Mouse (Mus musculus): ENCODE measurements at regions not wholly inside any gene's neighbourhood (a gene's known extent, or its start where the extent isn't known, plus 50 kb on each side); places are given as distances from the start of the nearest gene placed in this dataset.
"Not testable (repeated sequence)": the region's sequence is repeated elsewhere in the genome, so short reads cannot be mapped to it uniquely, and the experiment has no call there.

DNA sequence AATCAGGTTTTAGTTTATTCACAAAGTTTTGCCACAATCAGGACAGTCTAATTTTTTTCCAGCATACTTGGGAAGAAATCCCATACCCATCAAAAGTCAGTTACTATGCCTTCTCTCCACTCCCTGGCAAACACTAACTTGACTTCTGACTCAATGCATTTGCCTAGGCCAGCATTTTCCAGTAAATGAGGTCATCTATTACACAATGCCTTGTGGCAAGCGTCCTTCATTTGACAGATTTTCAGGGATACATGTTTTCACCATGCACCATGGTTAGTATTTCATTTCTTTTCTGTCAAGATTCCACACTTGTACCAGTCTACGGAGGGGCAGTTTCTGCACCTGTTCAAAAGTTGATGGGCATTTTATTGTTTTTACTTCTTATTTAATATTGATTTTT, 88.4 kb upstream of the Slc2a12 start:
- not testable (repeated sequence) for H3K79me2 ChIP-seq (ENCODE audit: control insufficient read depth, insufficient read depth, low read length); H3K4me1 ChIP-seq (ENCODE audit: control insufficient read depth, insufficient read depth, low read length); H3K36me3 ChIP-seq (ENCODE audit: control insufficient read depth, insufficient read depth, low read length); H3K27ac ChIP-seq (replicated peaks; ENCODE audit: insufficient read depth, low read depth, low read length); H3K27me3 ChIP-seq (ENCODE audit: control insufficient read depth, insufficient read depth, low read length); H3K9ac ChIP-seq (ENCODE audit: low read depth, low read length); H3K4me3 ChIP-seq (ENCODE audit: insufficient read depth, low read depth, low read length)
- 50% methylated on average over 2 of the region's 2 CpGs for WGBS
- peak; percentile 17 for DNase-seq (ENCODE audit: extremely low read depth, low read depth, low spot score)

DNA sequence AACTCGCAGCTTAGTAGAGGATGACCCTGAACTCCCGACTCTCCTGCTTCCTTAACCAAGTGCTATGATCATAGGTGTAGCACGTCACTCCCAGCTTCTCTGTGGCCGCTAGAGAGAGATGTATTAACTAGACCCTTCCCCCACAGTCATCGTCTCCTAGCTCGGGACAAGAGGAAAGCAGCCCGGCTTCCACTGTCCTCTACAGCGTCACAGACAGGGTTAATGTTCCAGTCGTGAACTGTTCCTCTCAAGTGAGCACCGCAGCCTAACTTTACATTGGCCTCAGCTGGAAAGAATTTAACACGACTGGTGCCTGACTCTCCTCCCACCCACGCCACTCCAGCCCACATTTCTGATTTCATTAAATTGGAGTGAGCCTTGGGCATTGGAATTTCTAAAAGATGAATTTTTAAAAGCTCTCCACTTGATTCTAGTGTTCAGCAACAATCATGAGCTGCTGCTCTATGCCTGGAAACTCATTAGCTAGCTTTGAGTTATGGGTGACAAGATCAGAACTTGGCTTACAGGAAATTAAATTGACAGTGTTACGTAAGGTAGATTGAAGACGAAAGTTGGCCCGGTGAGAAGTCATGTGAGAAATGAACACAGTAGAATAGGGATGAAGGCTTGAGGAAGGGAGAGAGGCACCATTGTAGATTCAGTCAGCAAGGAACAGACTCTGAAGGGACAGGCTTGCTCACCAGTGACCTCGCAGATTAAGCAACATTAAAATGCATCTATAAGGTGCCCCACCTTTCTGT, 75.4 kb upstream of the Slc2a12 start:
- 71% methylated on average over 16 of the region's 16 CpGs for WGBS

DNA sequence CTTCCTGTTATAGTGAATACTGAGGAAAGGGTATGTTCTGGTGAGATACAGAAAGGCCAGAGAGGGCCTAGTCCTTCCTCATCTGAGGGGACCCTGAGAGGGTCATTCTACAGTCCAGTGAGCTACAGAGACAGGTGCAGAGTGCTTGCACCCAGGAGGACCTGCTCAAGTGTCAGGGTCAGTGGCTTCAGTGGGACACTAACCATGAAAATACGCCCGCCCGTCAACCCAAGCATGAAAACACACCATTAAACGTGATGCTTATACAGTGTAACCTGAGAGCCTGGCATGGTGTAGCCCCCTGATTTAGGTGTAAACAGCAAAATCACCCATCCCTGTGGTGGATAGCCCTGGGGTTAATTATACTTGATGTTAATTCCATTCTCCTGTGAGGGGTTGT, 70.8 kb upstream of the Slc2a12 start:
- not testable (repeated sequence) for H3K9ac ChIP-seq (ENCODE audit: low read depth, low read length); DNase-seq (ENCODE audit: extremely low read depth, low read depth, low spot score); H3K79me2 ChIP-seq (ENCODE audit: control insufficient read depth, insufficient read depth, low read length); H3K27me3 ChIP-seq (ENCODE audit: control insufficient read depth, insufficient read depth, low read length); H3K4me1 ChIP-seq (ENCODE audit: control insufficient read depth, insufficient read depth, low read length); H3K4me3 ChIP-seq (ENCODE audit: insufficient read depth, low read depth, low read length); H3K27ac ChIP-seq (replicated peaks; ENCODE audit: insufficient read depth, low read depth, low read length); H3K36me3 ChIP-seq (ENCODE audit: control insufficient read depth, insufficient read depth, low read length)
- WGBS: 86% methylated on average over 4 of the region's 4 CpGs

More for the DNA sequence above, 75.4 kb upstream of the Slc2a12 start:
- H3K4me1 ChIP-seq (ENCODE audit: control insufficient read depth, insufficient read depth, low read length); H3K36me3 ChIP-seq (ENCODE audit: control insufficient read depth, insufficient read depth, low read length); DNase-seq (ENCODE audit: extremely low read depth, low read depth, low spot score); H3K27ac ChIP-seq (replicated peaks; ENCODE audit: insufficient read depth, low read depth, low read length); H3K4me3 ChIP-seq (ENCODE audit: insufficient read depth, low read depth, low read length); H3K27me3 ChIP-seq (ENCODE audit: control insufficient read depth, insufficient read depth, low read length); H3K79me2 ChIP-seq (ENCODE audit: control insufficient read depth, insufficient read depth, low read length); H3K9ac ChIP-seq (ENCODE audit: low read depth, low read length): not testable (repeated sequence)

DNA sequence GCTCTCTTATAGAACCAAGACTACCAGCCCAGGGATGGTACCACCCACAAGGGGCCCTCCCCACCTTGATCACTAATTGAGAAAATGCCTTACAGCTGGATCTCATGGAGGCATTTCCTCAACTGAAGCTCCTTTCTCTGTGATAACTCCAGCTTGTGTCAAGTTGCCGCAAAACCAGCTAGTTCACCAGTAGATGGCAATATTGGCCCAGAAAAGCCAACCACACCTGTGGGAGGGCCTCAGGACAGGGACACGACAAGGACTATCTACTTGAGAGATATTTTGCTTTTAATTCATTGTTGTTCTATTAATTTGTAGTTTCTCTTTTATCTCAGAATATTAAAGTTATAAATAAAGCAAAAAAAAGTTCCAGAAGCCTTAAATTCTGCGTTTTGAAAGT, 65.4 kb upstream of the Slc2a12 start:
- 15% methylated on average over 3 of the region's 3 CpGs for WGBS
- H3K36me3 ChIP-seq (ENCODE audit: control insufficient read depth, insufficient read depth, low read length); H3K27ac ChIP-seq (replicated peaks; ENCODE audit: insufficient read depth, low read depth, low read length); H3K4me3 ChIP-seq (ENCODE audit: insufficient read depth, low read depth, low read length); H3K27me3 ChIP-seq (ENCODE audit: control insufficient read depth, insufficient read depth, low read length); H3K9ac ChIP-seq (ENCODE audit: low read depth, low read length); H3K79me2 ChIP-seq (ENCODE audit: control insufficient read depth, insufficient read depth, low read length); H3K4me1 ChIP-seq (ENCODE audit: control insufficient read depth, insufficient read depth, low read length): not testable (repeated sequence)
- TF ChIP-seq CTCF (IDR thresholded peaks at IDR 0.05; ENCODE audit: low read depth, low read length): peak; percentile 60
- DNase-seq (ENCODE audit: extremely low read depth, low read depth, low spot score): peak; percentile 29

DNA sequence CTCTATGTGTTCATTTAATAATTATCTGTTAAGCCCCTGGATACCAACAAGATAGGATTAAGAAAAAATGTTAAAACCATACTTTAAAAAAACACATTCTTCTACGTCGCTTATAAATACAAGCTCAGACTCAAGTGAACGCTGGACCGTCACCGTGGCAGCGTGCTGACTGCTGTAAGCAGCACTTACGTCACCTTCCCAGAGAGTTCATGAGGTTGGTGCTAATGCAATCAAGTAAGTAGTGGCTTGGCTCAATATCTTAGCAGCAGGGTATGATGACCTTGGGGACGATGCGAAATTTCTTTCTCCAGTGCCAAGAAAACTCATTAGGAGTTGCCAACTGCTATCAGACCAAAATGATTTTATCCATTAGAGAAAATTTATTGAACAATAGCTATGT, 63.5 kb upstream of the Slc2a12 start:
- not testable (repeated sequence) for H3K4me1 ChIP-seq (ENCODE audit: control insufficient read depth, insufficient read depth, low read length); H3K4me3 ChIP-seq (ENCODE audit: insufficient read depth, low read depth, low read length); H3K79me2 ChIP-seq (ENCODE audit: control insufficient read depth, insufficient read depth, low read length); H3K27ac ChIP-seq (replicated peaks; ENCODE audit: insufficient read depth, low read depth, low read length); H3K27me3 ChIP-seq (ENCODE audit: control insufficient read depth, insufficient read depth, low read length); H3K9ac ChIP-seq (ENCODE audit: low read depth, low read length); H3K36me3 ChIP-seq (ENCODE audit: control insufficient read depth, insufficient read depth, low read length)
- 76% methylated on average over 9 of the region's 9 CpGs for WGBS
- DNase-seq (ENCODE audit: extremely low read depth, low read depth, low spot score): peak; percentile 2

DNA sequence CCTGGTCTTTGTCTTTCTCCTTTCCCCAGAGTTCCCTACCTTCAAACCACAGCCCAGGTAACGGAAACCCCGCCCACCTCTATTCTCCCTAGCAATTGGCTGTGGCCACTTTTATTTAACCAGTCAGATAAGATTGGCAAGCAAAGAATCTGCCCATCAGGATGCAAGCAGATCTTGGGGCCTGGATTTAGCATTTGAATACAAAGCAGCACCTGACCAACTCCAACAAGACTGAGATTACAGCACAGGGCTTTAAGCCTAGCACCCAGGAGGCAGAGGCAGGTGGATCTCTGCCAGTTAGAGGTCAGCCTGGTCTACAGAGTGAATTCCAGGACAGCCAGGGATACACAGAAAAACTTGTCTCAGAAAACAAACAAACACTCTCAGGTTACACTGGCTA, 61.5 kb upstream of the Slc2a12 start:
- not testable (repeated sequence) for H3K4me3 ChIP-seq (ENCODE audit: insufficient read depth, low read depth, low read length); H3K4me1 ChIP-seq (ENCODE audit: control insufficient read depth, insufficient read depth, low read length); H3K27me3 ChIP-seq (ENCODE audit: control insufficient read depth, insufficient read depth, low read length); H3K79me2 ChIP-seq (ENCODE audit: control insufficient read depth, insufficient read depth, low read length); H3K9ac ChIP-seq (ENCODE audit: low read depth, low read length); H3K36me3 ChIP-seq (ENCODE audit: control insufficient read depth, insufficient read depth, low read length); H3K27ac ChIP-seq (replicated peaks; ENCODE audit: insufficient read depth, low read depth, low read length); DNase-seq (ENCODE audit: extremely low read depth, low read depth, low spot score)
- WGBS: 88% methylated on average over 2 of the region's 2 CpGs

DNA sequence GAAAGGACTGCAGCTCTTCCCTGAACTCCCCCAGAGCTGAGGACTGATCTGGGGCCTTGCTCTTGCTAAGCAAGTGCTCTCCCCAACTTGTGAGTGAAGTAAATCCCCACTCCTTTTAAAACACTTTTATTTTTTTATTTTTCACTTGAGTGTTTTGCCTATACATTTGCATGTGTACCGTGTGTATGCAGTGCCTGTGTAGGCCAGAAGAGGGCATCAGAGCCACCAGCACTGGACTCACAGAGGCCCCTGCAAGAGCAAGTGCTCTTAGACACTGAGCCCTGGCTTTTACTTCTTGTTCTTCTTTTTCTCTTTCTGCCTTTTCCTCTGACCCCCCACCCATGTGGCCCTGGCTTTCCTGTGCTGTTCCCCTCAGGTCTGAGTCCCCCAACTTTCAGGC, 56.2 kb upstream of the Slc2a12 start:
- H3K79me2 ChIP-seq (ENCODE audit: control insufficient read depth, insufficient read depth, low read length); DNase-seq (ENCODE audit: extremely low read depth, low read depth, low spot score); H3K4me3 ChIP-seq (ENCODE audit: insufficient read depth, low read depth, low read length); H3K36me3 ChIP-seq (ENCODE audit: control insufficient read depth, insufficient read depth, low read length); H3K27me3 ChIP-seq (ENCODE audit: control insufficient read depth, insufficient read depth, low read length); H3K4me1 ChIP-seq (ENCODE audit: control insufficient read depth, insufficient read depth, low read length); H3K27ac ChIP-seq (replicated peaks; ENCODE audit: insufficient read depth, low read depth, low read length); H3K9ac ChIP-seq (ENCODE audit: low read depth, low read length): not testable (repeated sequence)
- 93% methylated on average over 1 of the region's 1 CpGs for WGBS

DNA sequence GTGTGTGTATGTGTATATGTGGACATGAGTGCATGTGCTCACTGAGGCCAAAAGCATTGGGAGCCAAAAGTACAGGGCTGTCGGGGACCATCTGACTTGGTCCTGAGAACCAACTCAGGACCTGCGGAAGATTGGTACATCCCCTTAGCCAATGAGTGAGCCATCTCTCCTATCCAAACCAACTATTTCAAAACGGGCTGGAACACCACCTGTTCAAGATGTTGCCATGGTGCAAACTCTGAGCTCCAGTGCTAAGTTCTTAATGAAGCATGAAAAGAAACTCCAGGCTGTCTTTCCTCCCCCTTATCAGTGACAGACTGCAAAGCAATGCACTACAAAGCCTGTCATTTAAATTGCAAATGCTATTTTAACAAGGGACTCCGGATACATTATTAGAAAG, 53.1 kb upstream of the Slc2a12 start:
- WGBS: 57% methylated on average over 4 of the region's 4 CpGs

DNA sequence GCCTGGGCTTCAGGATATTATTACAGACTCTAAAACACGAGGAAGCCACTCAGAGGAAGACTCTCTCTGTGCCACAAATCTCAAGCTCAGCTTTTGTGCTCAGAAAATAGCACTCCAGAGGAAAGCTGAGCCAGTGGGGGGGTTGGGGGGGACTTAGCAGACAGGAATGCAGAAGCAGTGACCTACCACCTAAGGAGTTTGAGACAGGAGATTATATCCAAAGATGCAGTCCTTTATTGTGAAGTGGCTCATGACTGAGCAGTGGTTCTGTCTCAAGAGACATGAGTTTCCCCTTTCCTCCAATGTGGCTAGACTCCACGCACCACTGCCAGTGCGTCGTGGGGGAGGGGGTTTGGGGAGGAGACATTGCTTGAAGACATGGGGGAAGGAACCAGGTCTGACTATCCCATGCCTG, 52.6 kb upstream of the Slc2a12 start:
- H3K4me3 ChIP-seq (ENCODE audit: insufficient read depth, low read depth, low read length); DNase-seq (ENCODE audit: extremely low read depth, low read depth, low spot score): not testable (repeated sequence)
- WGBS: 56% methylated on average over 4 of the region's 4 CpGs

More for the DNA sequence above, 53.1 kb upstream of the Slc2a12 start:
- H3K9ac ChIP-seq (ENCODE audit: low read depth, low read length); DNase-seq (ENCODE audit: extremely low read depth, low read depth, low spot score); H3K27ac ChIP-seq (replicated peaks; ENCODE audit: insufficient read depth, low read depth, low read length); H3K36me3 ChIP-seq (ENCODE audit: control insufficient read depth, insufficient read depth, low read length); H3K4me3 ChIP-seq (ENCODE audit: insufficient read depth, low read depth, low read length); H3K4me1 ChIP-seq (ENCODE audit: control insufficient read depth, insufficient read depth, low read length); H3K79me2 ChIP-seq (ENCODE audit: control insufficient read depth, insufficient read depth, low read length); H3K27me3 ChIP-seq (ENCODE audit: control insufficient read depth, insufficient read depth, low read length): not testable (repeated sequence)

More for the DNA sequence above, 52.6 kb upstream of the Slc2a12 start:
- not testable (repeated sequence) for H3K27me3 ChIP-seq (ENCODE audit: control insufficient read depth, insufficient read depth, low read length); H3K9ac ChIP-seq (ENCODE audit: low read depth, low read length); H3K4me1 ChIP-seq (ENCODE audit: control insufficient read depth, insufficient read depth, low read length); H3K27ac ChIP-seq (replicated peaks; ENCODE audit: insufficient read depth, low read depth, low read length); H3K79me2 ChIP-seq (ENCODE audit: control insufficient read depth, insufficient read depth, low read length); H3K36me3 ChIP-seq (ENCODE audit: control insufficient read depth, insufficient read depth, low read length)

All from liver, adult 2 months (tissue).